Mouse (Mus musculus) heart, postnatal 10 days (tissue): ENCODE measurements at regions not wholly inside any gene's neighbourhood (a gene's known extent, or its start where the extent isn't known, plus 50 kb on each side); places are given as distances from the start of the nearest gene placed in this dataset.
A peak's percentile ranks its signal among the peaks of the same experiment; 100 is the strongest.

ENCODE experiments used
- DNase-seq, 2 experiments: peaks; one replicate each; pipeline ENCODE4 v3.0.0; 2021
- intact Hi-C: fragments of 180-260 bp; cut with DNase I; formaldehyde crosslinking; loops from one replicate; pipeline ENCODE4 v1.15.1; 2025

DNA sequence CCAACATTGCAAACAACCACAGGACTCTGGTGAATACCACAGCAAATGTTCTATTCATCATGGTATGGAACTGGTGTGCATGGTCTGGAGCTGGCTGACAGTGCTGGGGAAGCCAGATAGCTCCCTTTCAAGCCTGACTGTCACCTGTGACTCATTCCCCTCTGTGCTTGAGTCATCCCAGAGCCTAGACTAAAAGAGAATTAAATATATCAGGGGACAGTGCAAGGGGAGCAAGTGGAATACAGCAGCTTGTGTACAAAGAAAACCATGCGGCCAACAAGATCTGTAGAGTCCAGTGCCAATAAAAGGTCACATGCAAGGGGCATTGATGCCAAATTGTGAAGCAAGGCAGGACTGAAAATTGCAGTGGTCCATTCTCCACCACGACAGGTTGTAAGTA, 117.7 kb downstream of the Pah start:
- no peak for DNase-seq
- intact Hi-C loops: no loop called here

GRCm38 (mm10) chr10:87649091-87649490, 127.5 kb downstream of the Pah start:
- intact Hi-C loops: loop anchor here (1.0 to 10.0 kb wide), 5 partner anchors 188 to 678 kb away; partner anchors contain the start of gene Igf1
- DNase-seq: peak; percentile 61 to 68

GRCm38 (mm10) chr10:87652139-87652740, 130.6 kb downstream of the Pah start:
- no peak for DNase-seq
- intact Hi-C loops: loop anchor here (5.0 kb wide), 1 partner anchor 650 kb away; no protein-coding TSS in a partner anchor

DNA sequence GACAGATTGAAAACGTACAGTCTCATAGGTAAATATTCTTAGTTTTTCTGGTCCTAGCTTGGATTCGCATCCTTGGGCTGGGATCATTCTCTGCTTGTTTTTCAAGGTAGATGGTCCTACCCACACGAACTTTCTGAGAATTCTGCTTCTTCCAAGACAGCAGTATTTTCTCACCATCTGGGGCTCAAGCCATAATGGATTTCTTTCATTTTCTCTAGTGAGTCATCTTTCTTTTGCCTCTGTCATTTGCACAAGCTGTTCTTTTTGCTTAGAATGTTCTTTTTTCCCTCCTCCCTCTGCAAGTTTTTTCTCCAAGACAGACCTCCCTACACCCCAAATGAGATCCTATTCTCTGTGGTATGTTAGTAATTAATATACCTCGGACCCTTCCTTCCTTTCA, 132.5 kb downstream of the Pah start:
- intact Hi-C loops: loop anchor here (5.0 kb wide), 1 partner anchor 648 kb away; no protein-coding TSS in a partner anchor
- DNase-seq: no peak

DNA sequence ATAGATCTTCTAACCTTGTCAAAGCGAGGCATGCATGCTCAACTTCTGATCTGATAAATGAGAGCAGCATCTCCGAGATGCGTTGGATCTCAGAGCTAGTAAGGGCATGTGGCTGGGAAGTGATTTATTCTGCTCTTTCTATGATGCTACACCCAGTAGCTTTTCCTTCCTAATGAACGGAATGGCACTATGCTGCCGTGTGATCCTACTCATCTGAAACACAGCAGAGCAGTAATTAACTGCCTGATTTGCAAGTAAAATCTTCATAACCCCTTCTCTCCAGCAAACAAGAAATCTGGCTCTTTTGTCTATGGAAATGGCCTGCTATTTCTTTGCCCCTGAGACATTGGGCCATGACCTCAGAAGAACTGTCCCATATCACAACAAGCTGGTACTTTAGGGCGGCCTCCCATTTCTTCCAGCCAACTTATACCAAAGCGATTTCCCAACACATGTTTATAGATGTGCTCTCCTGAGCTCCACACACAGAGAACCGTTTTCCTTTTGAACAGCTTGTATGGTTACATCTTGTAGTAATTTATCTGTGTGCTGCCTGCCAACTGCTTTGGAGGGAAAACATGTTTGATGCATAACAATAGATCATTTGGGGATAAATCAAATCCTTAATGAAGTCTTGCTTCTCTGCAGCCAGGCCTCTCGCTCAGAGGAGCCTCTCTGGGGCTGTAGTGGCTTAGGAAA, 144.6 kb downstream of the Pah start:
- intact Hi-C loops: no loop called here
- no peak for DNase-seq

- peak; percentile 54 to 58 for DNase-seq
- intact Hi-C loops: no loop called here
Measured at GRCm38 (mm10) chr10:87666719-87667387, 145.3 kb downstream of the Pah start.

- intact Hi-C loops: no loop called here
- DNase-seq: peak; percentile 17 to 22
Measured at GRCm38 (mm10) chr10:87667651-87668140, 146.1 kb downstream of the Pah start.

- intact Hi-C loops: no loop called here
- no peak for DNase-seq
Measured at GRCm38 (mm10) chr10:87674740-87675420, 153.3 kb downstream of the Pah start.

- DNase-seq: no peak
- intact Hi-C loops: no loop called here
Measured at GRCm38 (mm10) chr10:87676041-87676672, 154.6 kb downstream of the Pah start.

GRCm38 (mm10) chr10:87678984-87679383, 157.4 kb downstream of the Pah start:
- DNase-seq: no peak
- intact Hi-C loops: no loop called here

DNA sequence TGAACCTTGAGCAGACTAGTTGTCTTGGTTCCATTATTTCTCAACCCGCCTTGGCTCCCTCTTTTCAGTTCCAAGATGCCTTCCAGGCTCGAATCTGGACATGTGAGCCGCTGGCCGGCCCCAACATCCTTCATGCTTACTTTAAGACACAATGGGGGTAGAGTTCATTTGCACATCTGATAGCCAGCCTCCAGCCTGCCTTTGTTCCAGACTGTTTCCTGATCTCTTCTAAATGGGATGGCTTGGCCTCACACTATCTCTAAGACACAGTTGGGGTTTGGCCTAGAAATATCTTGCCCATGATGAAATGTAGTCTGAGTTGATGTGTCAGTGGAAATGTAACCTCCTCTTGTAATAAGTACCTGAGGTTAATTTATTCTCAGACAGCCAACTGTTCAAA, 164.7 kb downstream of the Pah start:
- intact Hi-C loops: no loop called here
- DNase-seq: no peak

GRCm38 (mm10) chr10:87686785-87687184, 165.2 kb downstream of the Pah start:
- intact Hi-C loops: no loop called here
- no peak for DNase-seq

GRCm38 (mm10) chr10:87687844-87688243, 166.2 kb downstream of the Pah start:
- no peak for DNase-seq
- intact Hi-C loops: no loop called here

DNA sequence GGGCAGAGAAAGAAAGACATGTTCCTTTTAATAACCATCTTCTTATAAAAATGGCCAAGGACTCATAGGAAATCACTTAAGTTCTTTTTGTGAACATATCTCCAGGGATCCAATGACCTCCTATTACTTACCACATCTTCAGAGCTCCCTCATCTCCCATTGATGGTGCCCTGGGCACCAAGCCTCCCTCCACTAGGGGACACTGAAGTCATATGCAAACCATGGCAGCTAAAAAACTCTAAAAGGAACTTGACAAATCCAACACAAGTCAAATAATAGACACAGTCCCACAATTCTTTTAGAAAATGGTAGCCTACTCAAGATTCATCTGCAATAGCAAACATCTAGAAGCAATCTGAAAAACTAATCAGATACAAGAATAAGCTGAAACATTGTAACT, 167.2 kb upstream of the Igf1 start:
- DNase-seq: peak; percentile 34 to 43
- intact Hi-C loops: loop anchor here (5.0 kb wide), 1 partner anchor 281 kb away; no protein-coding TSS in a partner anchor

DNA sequence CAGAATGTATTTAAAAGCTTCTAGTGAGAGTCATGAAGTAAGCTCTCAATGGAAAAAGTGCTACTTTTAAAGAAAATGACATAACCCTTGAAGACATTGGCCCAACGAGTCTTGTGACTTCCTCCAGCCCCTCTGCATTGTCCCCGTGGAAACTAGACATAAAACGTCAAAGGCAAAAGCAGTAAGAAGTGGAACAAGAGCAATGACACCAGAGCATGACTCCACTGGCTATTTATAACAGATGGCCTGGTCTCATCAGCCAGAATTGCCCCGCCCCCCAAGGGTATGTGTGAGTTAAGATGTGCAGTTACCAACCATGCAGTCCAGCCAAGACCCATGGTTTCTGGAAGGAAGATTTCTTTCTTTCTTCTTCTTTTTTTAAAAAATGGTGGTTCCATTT, 161.6 kb upstream of the Igf1 start:
- peak; percentile 30 to 51 for DNase-seq
- intact Hi-C loops: no loop called here

- intact Hi-C loops: no loop called here
- DNase-seq: peak in 1 of 2 experiments; percentile 11
Measured at GRCm38 (mm10) chr10:87711209-87711608, 146.9 kb upstream of the Igf1 start.

GRCm38 (mm10) chr10:87711798-87712197, 146.3 kb upstream of the Igf1 start:
- DNase-seq: peak; percentile 60 to 64
- intact Hi-C loops: no loop called here

DNA sequence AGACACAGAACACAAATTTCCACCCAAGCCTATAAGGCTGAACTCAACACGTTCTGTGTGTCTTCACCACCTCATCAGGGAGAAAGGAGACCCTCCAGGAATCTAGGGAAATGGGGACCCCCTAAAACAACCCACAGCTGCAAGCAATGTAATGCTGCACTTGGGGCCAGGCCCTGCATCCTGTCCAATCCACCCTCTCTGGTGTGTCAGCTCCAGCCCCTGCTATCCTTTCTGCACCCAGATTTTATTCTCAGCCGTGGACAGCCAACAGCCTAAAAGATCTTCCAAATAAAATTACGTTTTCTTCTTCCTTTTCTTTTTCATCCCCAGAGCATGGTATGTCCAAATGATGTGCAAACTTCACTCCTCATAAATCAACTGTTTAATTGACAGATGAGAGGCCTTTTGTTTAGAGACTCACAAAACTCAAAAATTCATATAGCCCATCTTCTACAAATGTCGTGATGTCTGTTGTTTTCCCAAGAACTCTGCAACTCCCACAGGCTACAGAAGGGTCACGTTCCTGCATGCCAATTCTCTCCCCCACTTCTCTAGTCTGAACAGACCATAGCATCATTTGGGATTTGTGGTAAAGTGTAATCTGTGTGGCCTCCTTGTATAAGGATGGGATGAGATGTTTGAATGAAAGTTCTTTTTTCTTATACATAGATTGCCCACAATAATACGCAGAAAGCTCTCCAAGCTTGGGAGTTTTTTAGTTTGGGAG, 142.0 kb upstream of the Igf1 start:
- intact Hi-C loops: no loop called here
- no peak for DNase-seq

GRCm38 (mm10) chr10:87717156-87717555, 140.9 kb upstream of the Igf1 start:
- no peak for DNase-seq
- intact Hi-C loops: no loop called here

GRCm38 (mm10) chr10:87718491-87718890, 139.6 kb upstream of the Igf1 start:
- DNase-seq: no peak
- intact Hi-C loops: no loop called here
